Mouse (Mus musculus): Measurements from ENCODE around the gene Smim24.

The Smim24 gene

DNA sequence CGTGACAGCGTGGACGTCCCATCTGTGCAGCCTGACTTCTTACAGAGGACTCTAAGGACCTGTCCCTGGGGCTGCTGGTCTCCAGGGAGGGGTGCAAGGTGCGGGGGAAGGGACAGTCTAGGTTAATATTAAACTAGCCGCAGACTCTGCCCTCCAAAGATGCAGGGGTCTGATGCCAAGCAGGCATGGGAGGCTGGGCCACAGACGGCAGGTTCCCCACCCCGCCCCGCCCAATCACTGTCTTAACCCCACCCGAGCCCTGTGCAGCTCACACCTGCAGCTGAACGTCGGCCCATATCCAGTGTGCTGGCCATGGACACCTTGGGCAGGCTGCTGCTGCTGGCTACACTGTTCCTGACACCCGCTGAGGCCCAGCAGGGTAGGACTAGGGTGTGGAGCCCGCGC lies at the start of gene Smim24:
Smim24 (plus strand) TSS at position 271 of the 405 bp plus-strand sequence.
- in situ Hi-C loops (cut with MboI, MseI) = loop anchor here (5.0 kb wide), 3 partner anchors 50 to 140 kb away; no protein-coding TSS in a partner anchor

DNA sequence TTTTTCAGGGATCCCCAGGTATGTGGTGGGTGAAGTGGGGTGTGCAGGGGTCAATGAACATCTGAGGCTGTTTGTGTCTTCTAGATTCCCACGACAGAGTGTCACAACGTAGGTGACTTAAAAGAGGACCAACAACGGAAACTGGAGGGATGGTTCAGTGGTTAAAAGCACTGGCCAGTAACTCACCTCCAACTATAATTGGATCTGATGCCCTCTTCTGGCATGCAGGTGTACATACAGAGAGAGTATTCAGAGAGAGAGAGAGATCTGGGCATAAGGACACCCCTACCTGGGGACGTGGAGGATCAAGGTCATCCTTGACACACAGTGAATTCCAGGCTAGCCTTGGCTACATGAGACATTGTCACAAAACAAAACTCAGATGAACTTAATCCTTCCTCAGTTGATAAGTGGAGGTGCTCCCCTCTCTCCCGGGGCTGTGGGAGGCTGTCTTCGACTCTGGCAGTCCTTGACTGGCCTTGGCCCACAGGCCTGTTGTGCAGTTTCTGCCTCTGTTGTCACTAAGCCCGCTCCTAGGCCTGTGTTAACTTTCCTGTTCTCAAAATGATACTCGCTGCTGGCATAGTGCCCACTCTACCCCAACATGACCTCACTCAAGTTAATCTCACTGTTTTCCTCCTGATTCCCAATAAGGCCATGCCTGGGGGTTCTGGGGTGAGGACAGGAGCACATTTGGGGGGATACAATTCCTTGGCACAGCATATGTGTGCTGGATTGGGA lies 48.3 kb upstream of the Smim24 start:
- in situ Hi-C loops (cut with MboI, MseI) = loop anchor here (5.0 to 10.0 kb wide), 2 partner anchors 42 to 60 kb away; no protein-coding TSS in a partner anchor

DNA sequence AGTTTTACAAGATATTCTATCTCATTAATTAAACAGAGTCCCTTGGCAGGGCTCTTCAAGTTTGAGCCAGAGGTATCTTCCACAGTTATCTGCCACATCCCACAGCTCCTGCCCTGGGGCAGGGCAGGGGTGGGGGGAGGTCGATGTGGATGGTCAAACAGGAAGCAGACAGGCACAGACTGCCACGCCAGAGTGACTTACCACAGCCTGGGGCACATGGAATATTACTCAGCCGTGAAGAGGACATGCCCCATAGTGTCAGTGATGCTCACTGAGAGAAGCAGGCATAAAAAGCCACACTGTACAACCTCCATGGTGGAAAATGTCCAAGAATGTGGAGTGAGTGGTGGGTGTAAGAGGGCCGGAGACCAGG lies 47.7 kb upstream of the Smim24 start:
- in situ Hi-C loops (cut with MboI, MseI) = loop anchor here (5.0 to 10.0 kb wide), 2 partner anchors 43 to 60 kb away; no protein-coding TSS in a partner anchor

DNA sequence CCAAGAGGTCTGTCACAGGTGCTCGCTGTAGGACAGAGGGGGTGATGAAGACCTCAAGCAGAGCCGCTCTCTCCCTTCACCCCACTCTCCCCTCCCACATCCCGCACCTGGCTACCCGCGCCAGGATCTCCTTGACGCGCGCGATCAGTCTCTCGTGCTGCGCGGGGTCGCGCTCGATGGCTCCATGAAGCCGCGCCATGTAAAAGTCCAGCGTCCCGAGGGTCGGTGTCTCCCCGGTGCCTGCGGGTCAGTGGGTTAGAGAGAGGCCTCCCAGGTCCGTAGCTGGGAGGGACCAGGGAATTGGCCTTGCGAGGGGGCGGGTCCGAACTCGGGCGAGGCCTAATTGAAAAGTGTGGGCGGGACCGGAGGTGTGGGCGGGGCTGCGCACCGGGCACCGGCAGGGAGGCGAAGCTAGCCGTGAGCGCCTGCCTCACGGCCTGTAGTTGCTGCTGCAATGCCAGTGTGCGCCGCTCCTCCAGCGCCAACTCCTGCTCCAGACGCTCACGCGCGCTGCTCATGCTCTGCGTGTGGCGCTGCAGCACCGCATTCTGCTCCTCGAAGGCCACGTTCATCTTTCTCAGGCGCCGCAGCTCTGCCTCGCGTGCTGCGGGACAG lies 46.3 kb upstream of the Smim24 start:
- in situ Hi-C loops (cut with MboI, MseI) = loop anchor here (5.0 to 10.0 kb wide), 2 partner anchors 44 to 62 kb away; no protein-coding TSS in a partner anchor

DNA sequence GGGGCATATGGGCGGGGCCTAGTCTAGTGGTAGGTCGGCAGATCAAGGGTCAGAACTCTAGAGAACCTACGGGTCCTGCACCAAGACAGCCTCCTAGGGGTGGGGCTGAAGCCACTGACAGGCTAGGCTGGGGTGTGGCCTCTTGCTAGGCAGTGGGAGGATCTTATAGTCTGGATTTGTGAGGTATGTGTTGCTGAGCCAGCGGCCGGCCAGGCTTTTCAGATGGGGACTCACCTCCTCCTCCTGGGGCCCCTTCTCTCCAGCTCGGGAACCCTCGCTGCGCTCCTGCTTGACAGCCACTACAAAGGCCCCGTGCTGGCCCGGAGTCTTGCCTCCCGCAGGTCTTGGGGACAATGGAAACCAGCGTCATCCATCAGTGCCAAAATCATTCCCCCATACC lies 43.7 kb upstream of the Smim24 start:
- in situ Hi-C loops (cut with MboI, MseI) = loop anchor here (5.0 to 10.0 kb wide), 2 partner anchors 47 to 64 kb away; no protein-coding TSS in a partner anchor

DNA sequence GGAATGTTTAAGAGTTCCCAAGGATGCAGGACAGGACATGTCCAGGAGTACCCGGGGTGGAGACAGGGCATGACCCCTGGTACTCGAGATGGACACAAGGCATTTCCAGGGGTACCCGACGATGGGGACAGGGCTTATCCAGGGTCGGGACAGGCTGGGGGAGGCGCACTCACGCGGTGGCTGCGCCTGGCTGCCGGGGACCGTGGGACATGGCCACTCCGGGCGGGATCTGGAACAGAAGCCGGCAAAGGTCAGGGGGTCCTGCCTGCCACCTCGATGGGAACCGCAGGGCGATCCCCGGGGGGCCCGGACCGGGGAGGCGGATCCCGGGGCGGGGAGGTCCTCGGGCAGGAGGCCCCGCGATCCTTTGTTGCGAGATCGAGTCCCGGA lies 42.9 kb upstream of the Smim24 start:
- in situ Hi-C loops (cut with MboI, MseI) = loop anchor here (5.0 to 10.0 kb wide), 2 partner anchors 48 to 65 kb away; no protein-coding TSS in a partner anchor

DNA sequence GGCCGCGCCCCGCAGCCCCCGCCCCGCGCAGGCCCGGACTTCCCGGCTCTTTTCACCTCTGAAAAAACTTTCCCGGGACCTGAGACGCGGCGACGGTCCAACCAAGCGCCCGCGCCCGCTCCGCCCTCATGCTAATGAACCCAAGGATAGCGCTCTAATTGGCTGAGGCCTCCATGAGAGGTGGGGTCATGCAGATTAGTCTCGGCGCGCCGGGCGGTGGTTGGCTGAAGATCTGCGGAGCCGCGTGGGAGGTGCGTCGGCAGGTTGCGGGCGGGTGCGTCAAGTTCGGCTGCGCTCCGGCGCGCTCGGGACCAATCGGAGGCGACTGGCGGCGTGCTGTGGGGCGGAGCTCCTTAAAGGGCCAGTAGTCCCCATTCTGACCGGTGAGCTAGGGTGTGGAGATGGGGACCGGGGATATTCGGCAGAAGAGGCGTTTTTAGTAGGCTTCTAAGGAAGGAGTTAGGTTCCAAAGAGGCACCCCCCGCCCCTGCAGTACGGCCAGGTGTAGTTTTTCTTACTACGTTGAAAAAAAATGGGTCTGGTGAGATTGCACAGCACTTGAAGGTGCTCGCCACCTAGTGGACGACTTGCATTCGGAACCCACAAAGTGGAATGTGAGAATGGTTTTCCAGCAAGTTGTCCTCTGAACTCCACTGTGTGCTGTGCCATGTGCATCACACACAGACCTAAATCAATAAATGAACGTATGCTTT lies 42.3 kb upstream of the Smim24 start, which contains the start of gene Hmg20b:
Hmg20b (minus strand) TSS at position 130 of the 713 bp plus-strand sequence.
- in situ Hi-C loops (cut with MboI, MseI) = no loop called here

DNA sequence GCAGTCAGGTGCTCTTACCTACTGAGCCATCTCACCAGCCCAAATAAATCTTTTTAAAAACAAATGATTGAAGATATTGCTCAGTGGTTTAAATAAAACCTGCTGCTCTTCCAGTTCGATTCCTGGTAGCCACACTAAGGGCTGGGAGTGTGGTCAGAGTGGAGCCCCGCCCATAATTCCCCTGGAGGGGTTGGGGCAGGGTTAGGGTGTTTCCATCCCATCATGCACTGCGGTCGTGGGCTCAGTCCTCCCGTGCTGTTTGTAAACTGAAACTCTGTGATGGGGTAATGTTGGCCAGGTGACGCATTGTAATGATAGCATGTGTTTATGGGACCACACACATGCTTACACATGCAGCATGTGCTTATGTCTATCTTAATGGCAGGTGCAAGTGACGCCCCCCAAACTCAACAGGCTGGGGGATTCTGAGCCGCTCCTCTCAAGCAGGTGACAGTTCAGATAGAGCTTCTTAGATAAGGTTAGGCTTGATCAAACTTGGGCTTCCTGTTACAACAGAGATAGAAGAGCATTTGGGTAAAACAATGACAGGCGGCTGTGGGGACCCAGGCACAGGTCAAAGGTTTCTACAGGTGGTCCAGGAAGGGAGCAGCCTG lies 41.1 kb upstream of the Smim24 start:
- in situ Hi-C loops (cut with MboI, MseI) = no loop called here

DNA sequence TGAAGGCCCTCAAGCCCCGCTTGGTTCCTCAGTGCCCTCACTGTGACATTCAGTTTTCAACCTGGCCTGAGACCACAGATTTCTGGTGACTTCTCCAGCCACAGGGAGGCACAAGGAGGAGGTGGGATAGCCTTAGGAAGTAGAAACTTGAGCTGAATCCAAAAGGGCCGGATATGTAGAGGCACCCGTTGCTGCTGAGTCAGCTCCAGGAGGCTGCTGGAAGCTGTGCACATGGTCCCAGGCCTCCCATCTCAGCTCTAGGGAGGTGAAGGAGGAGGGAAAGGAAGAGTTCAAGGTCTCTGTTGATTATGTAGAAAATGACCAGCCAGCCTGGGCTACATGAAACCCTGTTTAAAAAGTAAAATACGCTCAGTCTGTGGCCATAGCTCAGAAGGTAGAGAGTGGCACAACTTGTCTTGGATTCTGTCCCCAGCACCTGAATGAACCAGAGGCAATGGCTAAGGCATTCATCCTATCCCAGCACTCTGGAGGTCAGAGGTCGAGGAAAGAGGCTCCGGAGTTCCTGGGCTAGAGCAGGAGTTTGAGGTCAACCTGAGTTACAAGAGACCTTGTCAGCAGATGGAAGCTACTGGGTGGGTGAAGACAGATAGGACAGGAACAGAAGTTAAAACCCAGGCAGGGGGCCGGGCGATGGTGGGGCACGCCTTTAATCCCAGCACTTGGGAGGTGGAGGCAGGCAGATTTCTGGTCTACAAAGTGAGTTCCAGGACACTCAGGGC lies 37.9 kb upstream of the Smim24 start:
- in situ Hi-C loops (cut with MboI, MseI) = no loop called here

DNA sequence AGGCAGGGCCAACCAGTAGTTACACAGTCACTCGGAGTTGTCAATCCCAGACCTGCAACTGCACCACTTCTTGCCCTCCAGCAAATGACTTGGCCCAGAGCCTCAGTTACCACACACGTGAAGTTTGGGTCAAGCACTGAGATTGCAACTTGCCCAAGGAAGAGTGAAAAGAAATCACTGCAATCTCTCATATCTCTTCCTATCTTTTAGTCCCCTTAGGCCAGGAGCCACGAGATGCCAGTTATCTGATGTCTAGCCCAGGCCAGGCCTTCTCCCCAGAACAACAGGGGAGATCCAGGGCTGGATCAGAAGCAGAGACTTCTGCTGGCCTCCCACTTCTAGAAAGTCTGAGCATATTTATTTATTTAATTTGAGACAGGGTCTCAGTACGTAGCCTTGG lies 37.3 kb upstream of the Smim24 start:
- in situ Hi-C loops (cut with MboI, MseI) = no loop called here

DNA sequence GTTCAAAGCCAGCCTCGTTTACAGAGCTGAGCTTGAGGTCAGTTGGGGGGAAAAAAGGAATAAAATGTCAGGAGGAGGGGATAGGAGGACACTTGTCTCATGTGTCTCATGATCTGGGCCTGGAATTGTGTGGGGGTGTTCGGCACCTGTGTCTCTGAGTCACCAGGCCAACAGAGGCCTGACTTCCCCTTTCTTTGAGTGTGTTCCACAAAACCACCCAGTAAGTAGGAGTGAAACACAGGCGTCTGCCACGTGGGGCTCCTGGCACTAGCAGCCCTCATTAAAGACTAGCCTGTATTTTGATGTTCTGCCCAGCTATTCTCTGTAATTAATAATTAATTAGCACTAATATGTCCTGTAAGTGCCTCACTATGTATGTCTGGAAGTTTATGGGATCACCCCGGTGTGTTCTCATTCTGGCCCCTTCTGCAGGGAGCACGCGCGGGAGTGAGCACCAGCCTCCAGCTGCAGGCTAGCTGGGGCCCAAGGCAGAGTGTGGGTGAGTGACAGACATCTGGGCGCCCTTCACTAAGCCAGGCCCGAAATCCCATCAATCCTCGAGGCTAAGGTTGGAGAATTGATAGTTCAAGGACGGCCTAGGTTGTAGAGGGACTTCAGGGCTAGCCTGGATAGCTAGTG lies 36.4 kb upstream of the Smim24 start:
- in situ Hi-C loops (cut with MboI, MseI) = no loop called here

DNA sequence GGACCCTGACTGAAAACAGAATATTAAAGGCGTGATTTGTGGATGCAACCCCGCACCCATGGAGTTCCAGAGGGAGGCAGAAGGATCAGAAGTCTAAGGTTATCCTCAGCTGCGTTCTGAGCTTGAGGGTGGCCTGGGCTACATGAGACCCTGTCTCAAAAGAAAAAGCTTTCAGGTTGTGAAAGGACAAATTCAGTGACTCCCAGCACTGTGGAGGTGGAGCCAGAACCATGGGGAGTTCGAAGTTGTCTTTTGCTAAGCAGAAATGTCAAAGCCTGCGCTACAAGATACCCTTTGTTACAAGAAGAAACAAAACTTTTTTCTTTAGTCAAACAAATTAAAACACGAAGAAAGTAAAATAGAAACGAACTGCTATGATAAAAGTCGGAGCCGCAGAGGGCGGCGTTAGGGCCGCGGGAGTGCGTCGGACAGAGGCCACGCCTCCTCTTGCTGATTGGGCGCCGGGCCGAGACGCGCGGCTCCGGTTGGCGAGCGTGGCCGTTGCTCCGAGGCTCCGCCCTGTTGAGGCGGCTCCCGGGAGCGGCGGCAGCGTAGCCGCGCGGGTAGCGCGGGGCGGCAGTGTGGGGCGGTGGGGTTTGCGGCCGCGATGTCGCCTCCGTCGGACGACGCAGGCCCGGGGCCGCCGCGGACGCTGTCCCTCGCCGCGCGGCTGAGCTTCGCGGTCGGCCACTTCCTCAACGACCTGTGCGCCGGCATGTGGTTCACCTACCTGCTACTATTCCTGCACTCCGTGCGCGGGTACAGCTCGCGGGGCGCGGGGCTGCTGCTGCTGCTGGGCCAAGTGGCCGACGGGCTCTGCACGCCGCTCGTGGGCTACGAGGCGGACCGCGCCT lies 35.6 kb upstream of the Smim24 start, which contains the start of gene Mfsd12:
Mfsd12 (plus strand) TSS at position 501 of the 854 bp plus-strand sequence.
- in situ Hi-C loops (cut with MboI, MseI) = no loop called here

DNA sequence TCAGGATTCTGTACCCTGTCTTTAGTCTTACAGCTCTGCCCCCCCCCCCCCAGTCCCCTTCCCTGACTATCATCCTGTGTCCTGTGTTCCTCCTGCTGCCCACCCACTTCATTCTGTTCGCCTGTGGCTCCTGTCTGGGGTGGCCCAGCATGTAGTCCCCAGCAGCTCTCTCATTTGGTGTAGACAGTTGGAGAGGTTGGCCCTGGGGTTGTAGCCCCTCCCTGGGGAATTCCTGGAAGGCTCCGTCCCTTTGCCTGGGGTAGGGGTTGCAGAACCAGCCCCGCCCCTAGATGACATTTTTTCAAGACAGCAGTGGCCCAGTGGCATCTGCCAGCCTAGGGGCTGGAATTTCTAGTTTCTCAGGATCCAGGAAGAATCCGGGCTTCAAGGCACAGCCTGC lies 34.6 kb upstream of the Smim24 start:
- in situ Hi-C loops (cut with MboI, MseI) = no loop called here

DNA sequence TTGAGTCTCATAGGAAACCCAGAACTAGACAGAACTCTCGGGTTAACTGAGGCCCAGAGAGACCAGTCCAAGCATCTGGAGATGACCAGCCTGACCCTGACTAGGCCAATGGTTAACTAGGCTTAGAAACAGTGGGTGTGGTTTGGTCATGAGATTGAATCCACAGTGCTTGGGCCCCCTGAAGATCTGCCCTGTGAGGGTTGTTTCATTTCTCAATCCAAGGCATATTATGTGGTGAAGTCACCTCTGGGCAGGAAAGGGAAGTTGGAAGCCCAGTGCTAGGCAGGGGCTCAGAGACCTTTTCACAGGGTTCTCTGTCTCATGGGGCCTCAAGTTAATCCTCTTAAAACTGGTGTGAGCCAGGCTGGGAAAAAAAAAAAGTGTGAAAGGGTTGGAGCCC lies 34.0 kb upstream of the Smim24 start:
- in situ Hi-C loops (cut with MboI, MseI) = no loop called here

DNA sequence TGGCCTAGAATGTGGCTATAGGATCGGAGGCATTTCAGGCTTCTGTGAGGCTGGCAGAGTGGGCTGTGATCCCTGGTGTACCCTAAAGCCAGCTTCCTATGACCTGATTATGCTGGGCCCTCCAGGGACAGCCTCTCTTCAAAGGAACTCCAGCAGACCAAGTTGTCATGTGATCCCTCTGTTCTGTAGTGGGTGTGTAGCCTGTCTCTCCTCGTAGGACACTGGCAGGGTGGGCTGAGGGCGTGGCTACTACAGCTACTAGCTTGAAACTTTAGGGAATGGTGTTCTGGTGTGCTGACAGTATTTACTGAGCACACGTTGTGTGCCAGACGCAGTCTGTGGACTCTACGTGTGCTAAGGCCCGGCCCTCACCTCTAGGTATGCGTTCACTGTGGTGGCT lies 32.1 kb upstream of the Smim24 start:
- in situ Hi-C loops (cut with MboI, MseI) = no loop called here

DNA sequence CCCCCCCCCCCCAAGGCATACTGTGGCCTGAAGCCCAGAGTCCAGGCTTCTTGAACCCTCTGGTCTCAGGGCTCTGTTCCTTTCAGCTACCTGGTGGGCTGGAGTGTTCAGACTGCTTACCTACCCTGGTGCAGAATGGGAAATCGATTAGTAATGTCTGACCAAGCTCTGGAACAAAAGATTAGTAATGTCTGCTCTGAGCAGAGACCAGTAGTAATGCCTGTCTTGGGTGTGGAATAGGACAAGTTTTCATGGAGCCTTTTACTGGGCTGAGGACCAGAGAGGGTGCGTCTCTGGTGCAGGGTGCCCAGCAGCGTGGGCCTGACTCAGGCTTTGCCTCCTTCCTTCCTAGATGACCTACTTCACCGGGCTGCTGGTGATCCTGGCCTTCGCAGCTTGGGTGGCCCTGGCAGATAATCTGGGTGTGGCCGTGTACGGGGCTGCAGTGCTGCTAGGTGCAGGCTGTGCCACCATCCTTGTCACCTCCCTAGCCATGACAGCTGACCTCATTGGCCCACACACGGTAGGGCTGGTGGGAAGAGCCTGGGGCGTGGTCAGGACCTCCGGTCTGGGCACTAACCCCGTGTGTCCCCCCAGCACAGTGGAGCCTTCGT lies 30.4 kb upstream of the Smim24 start:
- in situ Hi-C loops (cut with MboI, MseI) = no loop called here

DNA sequence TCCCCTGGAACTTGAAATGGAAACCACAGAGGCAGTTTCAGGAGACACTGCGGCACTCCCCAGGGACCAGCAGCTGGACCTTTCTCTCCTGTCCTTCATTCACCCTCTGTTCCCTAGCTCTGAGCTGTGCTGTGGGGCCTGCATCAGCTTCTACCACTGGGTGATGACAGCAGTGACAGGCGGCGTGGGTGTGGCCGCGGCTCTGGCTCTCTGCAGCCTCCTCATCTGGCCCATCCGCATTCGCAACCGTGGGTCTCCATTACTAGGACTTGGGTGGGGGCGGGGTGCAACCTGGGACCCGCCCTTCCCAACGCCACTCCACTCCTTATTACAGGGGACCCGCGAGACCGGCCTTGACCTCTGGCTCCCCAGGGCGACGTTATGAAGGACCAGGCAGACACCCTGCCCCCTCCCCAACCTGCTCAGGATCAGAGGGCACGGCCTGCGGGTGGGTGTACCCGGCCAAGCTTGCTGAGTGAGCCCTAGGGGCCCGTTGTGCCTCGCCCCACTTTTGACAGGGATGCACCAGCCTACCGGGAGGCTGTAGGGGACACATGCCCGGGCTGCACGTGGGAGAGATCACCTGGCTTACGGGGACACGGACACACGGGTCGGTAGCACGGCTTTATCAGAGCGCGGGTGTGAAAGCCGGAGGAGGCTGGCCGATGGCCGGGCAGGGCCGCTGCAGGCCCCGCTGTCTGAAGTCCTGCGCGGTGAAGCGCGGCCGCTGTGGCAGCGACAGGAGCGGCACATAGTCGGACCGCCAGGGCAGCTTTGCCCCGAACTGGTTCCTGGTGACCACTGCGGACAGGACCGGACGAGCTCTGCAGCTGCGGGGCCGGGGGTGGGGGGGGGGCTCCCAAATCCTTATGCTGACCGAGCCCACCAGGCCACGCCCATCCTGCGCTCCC lies 29.2 kb upstream of the Smim24 start:
- in situ Hi-C loops (cut with MboI, MseI) = no loop called here

DNA sequence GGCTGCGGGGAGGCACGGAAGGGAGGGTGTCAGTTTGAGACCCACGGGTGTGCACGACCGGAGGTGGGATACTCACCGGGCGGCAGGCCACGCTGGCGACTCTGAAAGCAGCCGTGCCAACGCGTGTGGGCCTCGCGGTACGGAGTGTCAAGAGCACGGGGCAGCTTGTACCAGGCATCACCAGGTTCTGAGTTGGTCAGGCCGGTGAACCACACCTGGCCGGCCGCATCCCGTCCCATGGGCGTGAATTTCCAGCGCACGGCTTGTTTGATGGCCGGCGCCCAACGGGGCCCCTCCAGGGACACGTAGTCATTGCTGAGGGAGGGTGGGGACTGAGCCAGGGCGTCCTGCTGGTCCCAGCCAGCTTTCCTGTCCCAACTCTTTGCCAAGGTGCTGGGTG lies 28.2 kb upstream of the Smim24 start:
- in situ Hi-C loops (cut with MboI, MseI) = no loop called here
